Mouse (Mus musculus): Measurements from ENCODE around the gene G2e3. TPM values are rescaled to one million over a fixed set of nuclear protein-coding genes. Genes with fewer than 3 reads are reported as not detected.

G2e3 gene
- polyA plus RNA-seq (2014; fragmentation: Nextera tagmentation; extraction: Ambion mirVana), result 41.7 and 42.8 TPM in 2 replicates

DNA sequence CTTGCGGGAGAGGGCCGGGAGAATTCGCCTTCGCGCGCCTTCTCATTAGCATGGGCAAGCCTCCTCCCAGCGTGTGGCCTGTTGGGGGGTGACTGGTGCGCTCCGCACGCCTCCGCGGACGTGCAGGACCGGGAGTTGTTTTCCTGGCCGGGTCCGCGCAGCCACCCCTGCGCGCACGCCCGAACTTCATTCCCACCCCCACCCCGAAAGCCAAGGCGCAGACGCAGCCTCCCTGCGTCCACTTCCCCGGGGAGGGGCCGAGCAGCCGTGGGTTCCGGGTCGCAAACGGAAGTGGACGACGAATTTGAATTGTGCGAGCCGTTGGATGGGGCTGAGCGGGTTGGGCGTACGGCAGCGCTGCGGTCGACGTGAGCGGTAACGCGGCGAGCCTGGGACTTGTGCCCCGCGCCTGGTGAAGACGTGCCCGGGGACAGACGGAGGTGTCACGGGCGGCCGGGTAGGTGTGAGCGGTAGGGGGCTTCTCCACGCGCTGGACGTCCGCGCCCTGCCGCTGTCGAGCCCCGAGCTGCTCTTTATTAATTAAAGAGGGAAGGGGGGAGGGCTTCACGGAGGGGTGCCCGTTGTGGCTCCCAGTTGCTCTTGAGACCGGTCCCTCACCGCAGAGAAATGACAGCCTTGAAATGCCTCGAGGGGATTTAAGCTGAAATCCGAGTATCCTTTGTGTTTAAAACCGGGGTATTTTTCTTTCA is at the start of gene G2e3:
TSS of gene G2e3 (plus strand) at position 74 of the 710 bp plus-strand sequence.
- Histone ChIP-seq H3K27ac (ENCODE audit: low read depth, low read length) (peak within 1 kb of the TSS; percentile 95), H3K27me3 (ENCODE audit: control insufficient read depth, insufficient read depth, low read length) (no peaks in the 10 kb centered on the region), H3K9me3 (ENCODE audit: control insufficient read depth, low read length) (no peaks in the 10 kb centered on the region), H3K36me3 (ENCODE audit: control insufficient read depth, insufficient read depth, low read length) (0 out of 2 replicates have a peak, but pooled peaks cover 2% of the 10 kb centered on the region), H3K4me2 (replicated peaks; ENCODE audit: low read depth, low read length) (peak within 1 kb of the TSS; percentile 41), H3K9ac (ENCODE audit: low read depth, low read length) (peak within 1 kb of the TSS; percentile 87), H3K4me3 (ENCODE audit: low read depth, low read length) (peak within 1 kb of the TSS; percentile 65), H3K4me1 (replicated peaks; ENCODE audit: control insufficient read depth, insufficient read depth, low read length) (no peaks in the 10 kb centered on the region)
- WGBS, result under 1% methylated on average over 68 of the region's 70 CpGs
- ATAC-seq (ENCODE audit: low FRiP score) (peak; percentile 97), DNase-seq (ENCODE audit: low spot score) (peak; percentile 93)

DNA sequence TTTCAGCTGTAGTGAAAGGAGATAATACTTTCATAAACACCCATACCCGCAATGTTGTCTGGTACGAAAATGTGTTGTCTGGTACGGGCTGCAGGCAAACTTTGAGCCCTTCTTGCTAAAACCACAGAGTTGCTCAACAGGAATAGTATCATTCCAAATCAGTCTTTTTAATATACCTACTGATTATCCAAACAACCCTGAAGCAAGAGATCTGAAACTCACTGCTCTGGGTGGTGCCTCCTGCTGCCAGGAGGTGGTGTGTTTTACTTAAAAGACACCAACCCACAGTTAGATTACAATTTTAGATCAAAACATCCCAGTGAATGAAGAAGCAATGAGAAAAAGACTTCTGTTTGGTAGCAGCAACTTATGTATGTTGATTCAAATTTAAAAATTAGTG is 24.3 kb upstream of the G2e3 start:
- Histone ChIP-seq H3K4me2 (replicated peaks; ENCODE audit: low read depth, low read length) (no peak overlapping the region), H3K9me3 (ENCODE audit: control insufficient read depth, low read length) (no peaks in the 10 kb centered on the region), H3K27me3 (ENCODE audit: control insufficient read depth, insufficient read depth, low read length) (no peaks in the 10 kb centered on the region), H3K27ac (ENCODE audit: low read depth, low read length) (no peak overlapping the region), H3K4me1 (replicated peaks; ENCODE audit: control insufficient read depth, insufficient read depth, low read length) (no peaks in the 10 kb centered on the region), H3K4me3 (ENCODE audit: low read depth, low read length) (no peak overlapping the region), H3K9ac (ENCODE audit: low read depth, low read length) (no peak overlapping the region), H3K36me3 (ENCODE audit: control insufficient read depth, insufficient read depth, low read length) (no peaks in the 10 kb centered on the region)
- ATAC-seq (ENCODE audit: low FRiP score) (no peak), DNase-seq (ENCODE audit: low spot score) (no peak)
- WGBS, result 94% methylated on average over 3 of the region's 3 CpGs

DNA sequence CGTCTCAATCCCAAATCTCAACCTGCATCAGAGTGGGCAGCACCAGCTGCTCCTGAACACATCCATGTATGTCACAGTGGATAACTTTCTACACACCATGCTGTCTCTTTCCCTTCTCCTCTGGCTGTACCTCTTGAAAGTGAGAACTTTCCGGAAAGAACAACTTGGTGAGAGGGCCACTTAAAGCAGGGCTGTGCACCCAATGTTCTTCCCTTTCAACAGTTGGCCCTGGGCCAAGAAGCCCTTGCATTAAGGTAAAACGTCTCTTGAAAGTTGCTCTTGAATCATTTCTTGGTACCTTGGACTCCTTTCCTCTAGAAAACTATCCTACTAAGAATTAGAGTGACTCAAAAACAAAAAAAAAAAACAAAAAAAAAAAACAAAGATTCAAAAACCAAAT is 21.0 kb upstream of the G2e3 start:
- H3K9me3 ChIP-seq (ENCODE audit: control insufficient read depth, low read length), result no peaks in the 10 kb centered on the region
- no peak overlapping the region for H3K9ac ChIP-seq (ENCODE audit: low read depth, low read length)
- no peaks in the 10 kb centered on the region for H3K36me3 ChIP-seq (ENCODE audit: control insufficient read depth, insufficient read depth, low read length)
- DNase-seq (ENCODE audit: low spot score) (no peak), ATAC-seq (ENCODE audit: low FRiP score) (no peak)
- no peaks in the 10 kb centered on the region for H3K27me3 ChIP-seq (ENCODE audit: control insufficient read depth, insufficient read depth, low read length)
- H3K4me3 ChIP-seq (ENCODE audit: low read depth, low read length), result no peak overlapping the region
- H3K4me1 ChIP-seq (replicated peaks; ENCODE audit: control insufficient read depth, insufficient read depth, low read length), result no peaks in the 10 kb centered on the region
- no peak overlapping the region for H3K27ac ChIP-seq (ENCODE audit: low read depth, low read length)
- no peak overlapping the region for H3K4me2 ChIP-seq (replicated peaks; ENCODE audit: low read depth, low read length)
- WGBS, result 95% methylated on average over 3 of the region's 3 CpGs

DNA sequence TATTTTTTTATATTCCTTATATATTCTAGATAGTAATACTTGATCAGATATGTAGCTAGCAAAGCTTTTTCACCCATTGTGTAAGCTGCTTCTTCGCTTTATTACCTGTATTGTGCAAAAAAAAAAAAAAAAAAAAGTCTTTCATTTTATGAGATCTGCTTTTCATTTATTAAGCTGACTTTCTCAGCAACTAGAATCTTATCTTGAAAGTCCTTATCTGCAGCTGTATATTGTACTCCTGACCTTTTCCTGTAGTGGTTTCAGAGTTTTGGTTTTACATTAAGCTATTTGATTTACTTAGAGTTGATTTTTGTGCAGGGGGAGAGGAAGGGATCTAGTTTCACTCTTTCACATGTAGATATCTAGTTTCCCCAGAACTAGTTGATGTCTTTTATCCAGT is 10.8 kb upstream of the G2e3 start:
- no peak overlapping the region for H3K27ac ChIP-seq (ENCODE audit: low read depth, low read length)
- H3K36me3 ChIP-seq (ENCODE audit: control insufficient read depth, insufficient read depth, low read length), result no peaks in the 10 kb centered on the region
- WGBS, result 94% methylated on average over 1 of the region's 1 CpGs
- H3K4me3 ChIP-seq (ENCODE audit: low read depth, low read length), result no peak overlapping the region
- DNase-seq (ENCODE audit: low spot score) (no peak), ATAC-seq (ENCODE audit: low FRiP score) (no peak)
- no peaks in the 10 kb centered on the region for H3K27me3 ChIP-seq (ENCODE audit: control insufficient read depth, insufficient read depth, low read length)
- no peaks in the 10 kb centered on the region for H3K4me1 ChIP-seq (replicated peaks; ENCODE audit: control insufficient read depth, insufficient read depth, low read length)
- H3K9me3 ChIP-seq (ENCODE audit: control insufficient read depth, low read length), result no peaks in the 10 kb centered on the region
- no peak overlapping the region for H3K9ac ChIP-seq (ENCODE audit: low read depth, low read length)
- H3K4me2 ChIP-seq (replicated peaks; ENCODE audit: low read depth, low read length), result no peak overlapping the region

DNA sequence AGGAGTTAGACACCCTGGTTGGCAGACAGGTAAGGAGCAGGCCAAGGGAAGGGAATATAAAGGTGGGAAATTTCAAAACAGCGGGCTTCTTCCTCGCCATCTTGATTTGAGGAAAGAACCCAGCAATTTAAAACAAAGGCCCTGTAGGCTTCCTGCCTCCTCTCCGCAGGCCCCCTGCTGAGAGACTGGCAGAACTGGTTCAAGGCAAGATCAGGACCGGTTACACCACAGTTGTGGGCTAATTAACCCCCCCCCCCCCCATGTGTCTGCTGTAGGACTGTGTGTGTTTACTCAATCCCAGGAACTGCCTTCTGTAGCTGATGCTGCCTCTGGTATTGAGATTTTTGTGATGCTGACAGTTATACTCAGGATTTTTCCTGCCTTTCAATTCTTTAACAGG is 1.7 kb upstream of the G2e3 start:
- WGBS, result 34% methylated on average over 4 of the region's 4 CpGs
- Histone ChIP-seq H3K4me3 (ENCODE audit: low read depth, low read length) (no peak overlapping the region), H3K9ac (ENCODE audit: low read depth, low read length) (no peak overlapping the region), H3K4me1 (replicated peaks; ENCODE audit: control insufficient read depth, insufficient read depth, low read length) (no peaks in the 10 kb centered on the region), H3K27ac (ENCODE audit: low read depth, low read length) (no peak overlapping the region), H3K4me2 (replicated peaks; ENCODE audit: low read depth, low read length) (no peak overlapping the region), H3K27me3 (ENCODE audit: control insufficient read depth, insufficient read depth, low read length) (no peaks in the 10 kb centered on the region), H3K36me3 (ENCODE audit: control insufficient read depth, insufficient read depth, low read length) (no peaks in the 10 kb centered on the region), H3K9me3 (ENCODE audit: control insufficient read depth, low read length) (no peaks in the 10 kb centered on the region)
- no peak for DNase-seq (ENCODE audit: low spot score)
- ATAC-seq (ENCODE audit: low FRiP score), result no peak

DNA sequence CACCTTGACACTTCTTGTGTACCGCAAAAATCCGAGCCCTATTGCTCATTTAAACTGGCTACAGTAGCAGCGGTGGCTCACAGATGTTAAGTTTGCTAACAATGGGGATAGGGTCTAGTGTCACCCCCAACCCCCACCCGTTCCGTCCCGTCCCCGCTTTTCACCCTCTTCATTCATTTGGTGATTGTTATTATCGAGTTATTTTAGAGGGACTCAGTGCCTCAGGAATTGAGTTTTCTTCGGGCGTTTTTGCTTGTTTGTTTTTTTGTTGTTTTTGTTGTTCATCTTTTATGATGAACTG is 787 bp downstream of the G2e3 start:
- H3K4me1 ChIP-seq (replicated peaks; ENCODE audit: control insufficient read depth, insufficient read depth, low read length), result no peaks in the 10 kb centered on the region
- H3K36me3 ChIP-seq (ENCODE audit: control insufficient read depth, insufficient read depth, low read length), result 0 out of 2 replicates have a peak, but pooled peaks cover 2% of the 10 kb centered on the region
- H3K27me3 ChIP-seq (ENCODE audit: control insufficient read depth, insufficient read depth, low read length), result no peaks in the 10 kb centered on the region
- peak overlapping the region; percentile 95 for H3K27ac ChIP-seq (ENCODE audit: low read depth, low read length)
- peak; percentile 58 for ATAC-seq (ENCODE audit: low FRiP score)
- no peaks in the 10 kb centered on the region for H3K9me3 ChIP-seq (ENCODE audit: control insufficient read depth, low read length)
- H3K9ac ChIP-seq (ENCODE audit: low read depth, low read length), result peak overlapping the region; percentile 87
- DNase-seq (ENCODE audit: low spot score), result no peak
- WGBS, result 0% methylated on average over 10 of the region's 10 CpGs
- H3K4me3 ChIP-seq (ENCODE audit: low read depth, low read length), result peak overlapping the region; percentile 65
- peak overlapping the region; percentile 41 for H3K4me2 ChIP-seq (replicated peaks; ENCODE audit: low read depth, low read length)

DNA sequence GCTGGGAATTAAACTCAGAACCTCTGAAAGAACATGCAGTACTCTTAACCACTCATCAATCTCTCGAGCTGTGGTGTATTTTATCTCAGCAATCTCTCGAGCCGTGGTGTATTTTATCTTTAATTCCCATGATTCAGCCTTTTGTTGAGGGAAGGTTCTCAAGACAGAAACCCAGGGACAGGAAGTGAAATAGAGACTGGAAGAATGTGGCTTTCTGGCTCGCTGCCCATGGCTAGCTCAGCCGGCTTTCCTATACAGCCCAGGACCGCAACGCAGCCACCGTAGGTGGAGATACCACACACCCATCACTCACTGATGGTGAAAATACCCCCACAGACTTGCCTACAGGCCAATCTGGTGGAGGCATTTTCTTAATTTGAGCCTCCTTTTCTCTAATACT is 7.4 kb downstream of the G2e3 start:
- Histone ChIP-seq H3K4me3 (ENCODE audit: low read depth, low read length) (no peak overlapping the region), H3K4me2 (replicated peaks; ENCODE audit: low read depth, low read length) (no peak overlapping the region), H3K4me1 (replicated peaks; ENCODE audit: control insufficient read depth, insufficient read depth, low read length) (no peaks in the 10 kb centered on the region), H3K27me3 (ENCODE audit: control insufficient read depth, insufficient read depth, low read length) (no peaks in the 10 kb centered on the region), H3K27ac (ENCODE audit: low read depth, low read length) (no peak overlapping the region), H3K9ac (ENCODE audit: low read depth, low read length) (no peak overlapping the region), H3K9me3 (ENCODE audit: control insufficient read depth, low read length) (no peaks in the 10 kb centered on the region), H3K36me3 (ENCODE audit: control insufficient read depth, insufficient read depth, low read length) (0 out of 2 replicates have a peak, but pooled peaks cover 10% of the 10 kb centered on the region)
- DNase-seq (ENCODE audit: low spot score) (no peak), ATAC-seq (ENCODE audit: low FRiP score) (no peak)
- WGBS, result 89% methylated on average over 8 of the region's 8 CpGs

DNA sequence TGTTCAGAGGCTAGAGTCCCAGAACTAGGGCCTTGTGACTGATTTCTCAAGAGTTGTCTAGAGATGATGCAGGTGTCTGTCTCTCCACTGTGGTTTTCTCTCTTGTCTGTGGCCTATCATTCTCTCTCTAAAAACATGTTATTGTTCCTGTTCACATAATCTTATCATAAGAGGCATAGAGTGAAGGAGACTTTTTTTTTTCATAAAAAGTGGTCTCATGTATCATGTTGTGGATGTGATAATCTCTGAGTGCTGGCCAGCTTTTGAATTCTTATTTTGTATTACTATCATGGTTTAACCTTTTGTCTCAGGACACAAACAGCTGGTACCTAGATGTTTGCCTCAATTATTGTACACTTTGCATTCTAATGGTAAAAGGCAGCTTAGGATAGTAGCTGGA is 13.4 kb downstream of the G2e3 start:
- H3K27me3 ChIP-seq (ENCODE audit: control insufficient read depth, insufficient read depth, low read length), result no peaks in the 10 kb centered on the region
- peaks cover 11% of the 10 kb centered on the region; the same call in 1 of the 2 replicates for H3K36me3 ChIP-seq (ENCODE audit: control insufficient read depth, insufficient read depth, low read length)
- no peak overlapping the region for H3K27ac ChIP-seq (ENCODE audit: low read depth, low read length)
- no peaks in the 10 kb centered on the region for H3K4me1 ChIP-seq (replicated peaks; ENCODE audit: control insufficient read depth, insufficient read depth, low read length)
- DNase-seq (ENCODE audit: low spot score) (no peak), ATAC-seq (ENCODE audit: low FRiP score) (no peak)
- H3K4me3 ChIP-seq (ENCODE audit: low read depth, low read length), result no peak overlapping the region
- H3K9me3 ChIP-seq (ENCODE audit: control insufficient read depth, low read length), result no peaks in the 10 kb centered on the region
- no peak overlapping the region for H3K9ac ChIP-seq (ENCODE audit: low read depth, low read length)
- no peak overlapping the region for H3K4me2 ChIP-seq (replicated peaks; ENCODE audit: low read depth, low read length)

DNA sequence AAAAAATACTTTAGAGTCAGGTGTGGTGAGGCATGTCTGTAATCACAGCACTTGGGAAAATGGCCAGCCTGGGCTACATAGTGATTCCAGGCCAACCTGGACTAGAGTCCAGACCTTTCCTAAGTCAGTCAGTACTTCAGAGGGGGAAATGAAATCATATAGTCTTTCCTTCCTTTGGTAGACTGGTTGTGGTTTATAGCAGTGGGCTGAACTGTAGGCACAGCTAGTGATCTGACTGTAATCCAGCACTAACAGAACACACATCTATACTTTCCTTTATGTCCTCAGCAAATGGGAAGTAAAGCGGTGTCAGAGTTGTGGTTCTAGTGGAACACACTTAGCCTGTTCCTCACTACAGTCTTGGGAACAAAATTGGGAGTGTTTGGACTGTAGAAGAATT is 15.0 kb downstream of the G2e3 start:
- Histone ChIP-seq H3K4me2 (replicated peaks; ENCODE audit: low read depth, low read length) (no peak overlapping the region), H3K4me1 (replicated peaks; ENCODE audit: control insufficient read depth, insufficient read depth, low read length) (no peaks in the 10 kb centered on the region), H3K27ac (ENCODE audit: low read depth, low read length) (no peak overlapping the region), H3K4me3 (ENCODE audit: low read depth, low read length) (no peak overlapping the region), H3K27me3 (ENCODE audit: control insufficient read depth, insufficient read depth, low read length) (no peaks in the 10 kb centered on the region), H3K9ac (ENCODE audit: low read depth, low read length) (no peak overlapping the region), H3K36me3 (ENCODE audit: control insufficient read depth, insufficient read depth, low read length) (peaks cover 11% of the 10 kb centered on the region; the same call in 1 of the 2 replicates), H3K9me3 (ENCODE audit: control insufficient read depth, low read length) (no peaks in the 10 kb centered on the region)
- no peak for ATAC-seq (ENCODE audit: low FRiP score)
- no peak for DNase-seq (ENCODE audit: low spot score)
- 100% methylated on average over 1 of the region's 1 CpGs for WGBS

All from hindbrain, embryonic 11.5 days (tissue).